ENCODE assay signal across 22 mouse cellular contexts in the genomic region with DNA sequence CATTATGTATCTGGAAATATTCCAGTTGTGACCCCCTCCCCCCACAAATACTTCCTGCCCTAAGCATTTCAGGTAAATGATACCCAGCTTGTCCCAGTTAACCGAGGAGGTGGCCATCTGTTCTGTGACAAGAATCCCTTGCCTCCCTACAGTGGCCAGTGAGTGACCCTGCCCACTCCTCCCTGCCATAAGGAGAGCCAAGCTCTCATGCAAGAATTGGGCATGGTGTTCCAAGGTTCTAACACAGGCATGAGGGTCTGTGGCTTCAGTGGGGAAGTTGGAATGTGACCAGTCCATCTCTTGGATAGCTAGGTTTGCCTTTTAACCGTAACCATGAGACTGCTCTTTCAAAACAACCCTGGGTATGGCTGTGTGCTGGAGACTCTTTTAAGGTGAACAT.
DNase-seq lines count a peak whose midpoint lies in the region; ATAC-seq and TF ChIP-seq lines count a peak whose summit lies in the region.
"Had no signal": no experiment of that assay in that cellular context is flagged by ENCODE, and none has a peak within 500 bp of the region (broad histone marks: within the 10 kb centered on the region; RNA-seq: fewer than 3 reads in every experiment).

No protein-coding gene starts in this region.

- no peak overlapping the region for H3K4me3 ChIP-seq in layer of hippocampus, adult 2 months
- no peak overlapping the region for H3K4me3 ChIP-seq in limb, embryonic 10.5 days
- H3K4me3 ChIP-seq: heart, embryonic 13.5 days; limb, embryonic 13.5 days; liver, embryonic 13.5 days; midbrain, embryonic 12.5 days; neural tube, embryonic 13.5 days; stomach, embryonic 15.5 days had no signal

- no peaks in the 10 kb centered on the region for H3K27me3 ChIP-seq in limb, embryonic 10.5 days (ENCODE audit: low read depth, poor library complexity, severe bottlenecking)
- H3K27me3 ChIP-seq: heart, embryonic 13.5 days; limb, embryonic 13.5 days; liver, embryonic 13.5 days; midbrain, embryonic 12.5 days; neural tube, embryonic 13.5 days; stomach, embryonic 15.5 days had no signal

- H3K36me3 ChIP-seq in limb, embryonic 10.5 days = no peaks in the 10 kb centered on the region
- H3K36me3 ChIP-seq: heart, embryonic 13.5 days; limb, embryonic 13.5 days; liver, embryonic 13.5 days; midbrain, embryonic 12.5 days; neural tube, embryonic 13.5 days; stomach, embryonic 15.5 days had no signal

- H3K27ac ChIP-seq in layer of hippocampus, adult 2 months = peak overlapping the region; percentile 48; the same call in 1 of the 2 replicates
- peak overlapping the region; percentile 33; the same call in 1 of the 2 replicates for H3K27ac ChIP-seq in limb, embryonic 10.5 days
- H3K27ac ChIP-seq: heart, embryonic 13.5 days; limb, embryonic 13.5 days; liver, embryonic 13.5 days; midbrain, embryonic 12.5 days; neural tube, embryonic 13.5 days; stomach, embryonic 15.5 days had no signal

- ATAC-seq in CD4-positive, CD25-positive, alpha-beta regulatory T cell, adult 4 months = no peak
- ATAC-seq: forebrain, embryonic 14.5 days had no signal

- 82% methylated on average over 2 of the region's 2 CpGs for WGBS in limb, embryonic 10.5 days

- no peaks in the 10 kb centered on the region for H3K9me3 ChIP-seq in limb, embryonic 10.5 days (replicated peaks)
- H3K9me3 ChIP-seq: heart, embryonic 13.5 days; limb, embryonic 13.5 days; liver, embryonic 13.5 days; midbrain, embryonic 12.5 days; neural tube, embryonic 13.5 days; stomach, embryonic 15.5 days had no signal

- no peak for DNase-seq in layer of hippocampus, adult 2 months (ENCODE audit: low spot score in 2 of 2)
- no peak for DNase-seq in layer of hippocampus, adult 9-11 months
- DNase-seq in cerebellum, adult 18-20 months = peak; percentile 51 to 66
- peak; percentile 61 to 72 for DNase-seq in cerebellum, postnatal 14 days
- no peak for DNase-seq in limb, embryonic 10.5 days (ENCODE audit: low spot score)
- no peak for DNase-seq in T-cell, adult 2 months (ENCODE audit: low spot score)
- DNase-seq: adrenal gland, adult 8-10 months; B cell, adult 2 months; gastrocnemius, postnatal 10 days; heart, adult 11 months; kidney, adult 11 months; kidney, postnatal 14 days; liver, embryonic 13.5 days; right cerebral cortex, postnatal 14 days; thymus, adult 18-20 months had no signal

- TF ChIP-seq CTCF in layer of hippocampus, adult 2 months (conservative IDR thresholded peaks at IDR 0.05) = no peak

- H3K4me1 ChIP-seq in limb, embryonic 10.5 days = peaks cover 30% of the 10 kb centered on the region
- H3K4me1 ChIP-seq: liver, embryonic 13.5 days; midbrain, embryonic 12.5 days had no signal

Comparison
In these comparisons a context has a peak if more than half of its experiments do, and no peak if none do; other contexts are left out.
1. DNase-seq: peak in cerebellum, adult 18-20 months (2 of 2) and cerebellum, postnatal 14 days (2 of 2); none in layer of hippocampus, adult 2 months (0 of 2), layer of hippocampus, adult 9-11 months (single experiment), limb, embryonic 10.5 days (single experiment) and T-cell, adult 2 months (single experiment).